Mouse (Mus musculus): ENCODE measurements around the gene Rgs5. TPM values are rescaled to one million over a fixed set of nuclear protein-coding genes. Genes with fewer than 3 reads are reported as not detected.

The Rgs5 gene
- total RNA-seq, 1 experiment = 0.76 TPM

GRCm38 (mm10) chr1:169644884-169645653 is 10.2 kb upstream of the Rgs5 start:
- TF ChIP-seq HCFC1 (IDR thresholded peaks at IDR 0.05; ENCODE audit: borderline replicate concordance, insufficient read depth, low read length) (no peak), ZC3H11A (IDR thresholded peaks at IDR 0.05; ENCODE audit: borderline replicate concordance, low read depth, low read length) (no peak), ZNF384 (IDR thresholded peaks at IDR 0.05; ENCODE audit: low read depth, low read length) (no peak), CHD2 (IDR thresholded peaks at IDR 0.05; ENCODE audit: low read depth, low read length) (no peak), MAFK (IDR thresholded peaks at IDR 0.05; ENCODE audit: insufficient read depth, low read depth, low read length) (no peak)
- no peaks in the 10 kb centered on the region for H3K4me1 ChIP-seq (ENCODE audit: control insufficient read depth in 2 of 2, insufficient read depth in 2 of 2, low read length in 2 of 2, poor library complexity in 1 of 2)
- in situ Hi-C loops (cut with MboI; ENCODE audit: low sequenced_read_pairs in 2 of 2, unreplicated experiment in 2 of 2) = no loop called here
- H3K9me3 ChIP-seq (ENCODE audit: control insufficient read depth, insufficient read depth, low read depth, low read length) = no peaks in the 10 kb centered on the region
- H3K27ac ChIP-seq (ENCODE audit: insufficient read depth, low read depth, low read length, poor library complexity, severe bottlenecking) = no peak overlapping the region
- no peak for DNase-seq (ENCODE audit: low read depth, low spot score)
- H3K9ac ChIP-seq (ENCODE audit: insufficient read depth, low read depth, low read length, poor library complexity, severe bottlenecking) = no peak overlapping the region
- H3K4me3 ChIP-seq (ENCODE audit: insufficient read depth in 1 of 2, low read depth in 1 of 2, low read length in 2 of 2, poor library complexity in 1 of 2, severe bottlenecking in 1 of 2) = no peak overlapping the region
- H3K36me3 ChIP-seq (ENCODE audit: control insufficient read depth, insufficient read depth, low read length, poor library complexity, severe bottlenecking) = no peaks in the 10 kb centered on the region

DNA sequence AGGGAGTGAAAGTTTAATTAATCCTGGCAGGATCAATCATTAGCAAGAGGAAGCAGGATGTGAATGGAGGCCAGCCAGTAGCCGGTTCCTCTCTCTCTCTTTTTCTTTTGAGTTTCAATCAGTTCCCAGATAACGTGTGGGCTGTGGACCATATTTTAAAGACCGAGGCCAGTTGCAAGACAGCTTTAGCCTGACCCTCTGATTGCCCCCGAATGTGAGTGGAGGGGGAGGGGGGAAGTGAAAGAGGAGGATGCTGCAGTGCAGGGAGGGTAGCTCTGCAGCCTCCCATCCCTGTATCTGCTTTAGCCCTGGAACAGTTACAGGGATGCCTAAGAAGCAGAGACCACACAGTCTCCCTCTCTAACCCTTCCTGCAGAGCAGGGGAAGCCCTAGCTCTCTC is 4.2 kb downstream of the Rgs5 start:
- in situ Hi-C loops (cut with MboI; ENCODE audit: low sequenced_read_pairs in 2 of 2, unreplicated experiment in 2 of 2) = loop anchor here in 1 of 2 experiments (25.0 kb wide), 1 partner anchor 253 kb away; no protein-coding TSS in a partner anchor
- DNase-seq (ENCODE audit: low read depth, low spot score) = no peak
- TF ChIP-seq MAFK (IDR thresholded peaks at IDR 0.05; ENCODE audit: insufficient read depth, low read depth, low read length) (no peak), ZNF384 (IDR thresholded peaks at IDR 0.05; ENCODE audit: low read depth, low read length) (no peak), HCFC1 (IDR thresholded peaks at IDR 0.05; ENCODE audit: borderline replicate concordance, insufficient read depth, low read length) (no peak), ZC3H11A (IDR thresholded peaks at IDR 0.05; ENCODE audit: borderline replicate concordance, low read depth, low read length) (no peak), CHD2 (IDR thresholded peaks at IDR 0.05; ENCODE audit: low read depth, low read length) (no peak)

DNA sequence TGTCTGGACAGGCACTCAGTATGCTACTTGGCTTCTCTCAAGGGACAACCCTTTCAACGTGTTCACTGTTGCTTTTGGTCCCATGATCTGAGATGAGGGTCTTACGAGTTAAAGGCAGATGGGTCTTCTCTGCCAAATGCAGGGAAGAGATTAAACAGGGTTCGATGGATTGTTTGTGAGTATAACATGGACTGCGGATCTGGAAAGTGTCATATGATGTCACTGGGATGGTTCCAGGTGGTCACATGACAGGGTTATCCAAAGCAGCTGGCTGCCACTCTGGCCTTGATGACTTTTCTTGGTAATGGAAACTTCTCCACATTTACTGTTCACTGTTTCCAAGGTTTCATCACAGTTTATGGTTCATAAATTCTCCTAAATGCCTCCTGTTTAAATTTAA is 12.0 kb downstream of the Rgs5 start:
- no peak overlapping the region for H3K4me3 ChIP-seq (ENCODE audit: insufficient read depth in 1 of 2, low read depth in 1 of 2, low read length in 2 of 2, poor library complexity in 1 of 2, severe bottlenecking in 1 of 2)
- no peak for TF ChIP-seq ZC3H11A (IDR thresholded peaks at IDR 0.05; ENCODE audit: borderline replicate concordance, low read depth, low read length)
- TF ChIP-seq HCFC1 (IDR thresholded peaks at IDR 0.05; ENCODE audit: borderline replicate concordance, insufficient read depth, low read length) = no peak
- TF ChIP-seq ZNF384 (IDR thresholded peaks at IDR 0.05; ENCODE audit: low read depth, low read length) = no peak
- TF ChIP-seq MAFK (IDR thresholded peaks at IDR 0.05; ENCODE audit: insufficient read depth, low read depth, low read length) = no peak
- no peak for TF ChIP-seq CHD2 (IDR thresholded peaks at IDR 0.05; ENCODE audit: low read depth, low read length)
- DNase-seq (ENCODE audit: low read depth, low spot score) = no peak
- no peaks in the 10 kb centered on the region for H3K4me1 ChIP-seq (ENCODE audit: control insufficient read depth in 2 of 2, insufficient read depth in 2 of 2, low read length in 2 of 2, poor library complexity in 1 of 2)
- H3K9ac ChIP-seq (ENCODE audit: insufficient read depth, low read depth, low read length, poor library complexity, severe bottlenecking) = no peak overlapping the region
- no peaks in the 10 kb centered on the region for H3K9me3 ChIP-seq (ENCODE audit: control insufficient read depth, insufficient read depth, low read depth, low read length)
- H3K27ac ChIP-seq (ENCODE audit: insufficient read depth, low read depth, low read length, poor library complexity, severe bottlenecking) = no peak overlapping the region
- H3K36me3 ChIP-seq (ENCODE audit: control insufficient read depth, insufficient read depth, low read length, poor library complexity, severe bottlenecking) = no peaks in the 10 kb centered on the region
- in situ Hi-C loops (cut with MboI; ENCODE audit: low sequenced_read_pairs in 2 of 2, unreplicated experiment in 2 of 2) = loop anchor here (10.0 to 25.0 kb wide), 2 partner anchors 245 to 257 kb away; partner anchors contain the start of gene Ccdc190 (in 1 of the 2)

More for the DNA sequence above, 4.2 kb downstream of the Rgs5 start:
- H3K4me3 ChIP-seq (ENCODE audit: insufficient read depth in 1 of 2, low read depth in 1 of 2, low read length in 2 of 2, poor library complexity in 1 of 2, severe bottlenecking in 1 of 2) = no peak overlapping the region
- no peak overlapping the region for H3K9ac ChIP-seq (ENCODE audit: insufficient read depth, low read depth, low read length, poor library complexity, severe bottlenecking)
- H3K27ac ChIP-seq (ENCODE audit: insufficient read depth, low read depth, low read length, poor library complexity, severe bottlenecking) = no peak overlapping the region
- H3K4me1 ChIP-seq (ENCODE audit: control insufficient read depth in 2 of 2, insufficient read depth in 2 of 2, low read length in 2 of 2, poor library complexity in 1 of 2) = 0 out of 4 replicates have a peak, but pooled peaks cover 0 to 2% of the 10 kb centered on the region in 2 experiments
- no peaks in the 10 kb centered on the region for H3K9me3 ChIP-seq (ENCODE audit: control insufficient read depth, insufficient read depth, low read depth, low read length)
- no peaks in the 10 kb centered on the region for H3K36me3 ChIP-seq (ENCODE audit: control insufficient read depth, insufficient read depth, low read length, poor library complexity, severe bottlenecking)

DNA sequence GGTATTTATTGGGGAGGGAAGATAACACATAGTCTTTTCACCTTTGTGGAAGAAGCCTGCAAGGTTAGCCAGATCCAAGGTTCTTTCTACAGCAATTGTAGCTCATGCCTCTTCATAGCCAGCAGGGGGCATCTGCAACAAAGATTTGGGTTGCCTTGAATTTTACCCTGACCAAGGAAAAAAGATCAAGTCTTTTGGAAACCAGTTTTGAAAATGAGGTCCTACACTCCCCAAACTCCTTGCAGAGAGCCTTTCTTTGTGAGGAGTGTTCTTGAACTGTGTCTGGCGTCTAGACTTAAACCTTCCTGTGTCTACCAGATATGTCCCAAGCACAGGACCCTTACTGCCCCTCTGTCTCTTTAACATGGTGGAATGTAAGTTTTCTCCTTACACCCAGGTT is 15.4 kb downstream of the Rgs5 start:
- TF ChIP-seq ZNF384 (IDR thresholded peaks at IDR 0.05; ENCODE audit: low read depth, low read length) (no peak), ZC3H11A (IDR thresholded peaks at IDR 0.05; ENCODE audit: borderline replicate concordance, low read depth, low read length) (peak; percentile 57; the same call in 1 of the 2 replicates)
- Histone ChIP-seq H3K4me3 (ENCODE audit: insufficient read depth in 1 of 2, low read depth in 1 of 2, low read length in 2 of 2, poor library complexity in 1 of 2, severe bottlenecking in 1 of 2) (no peak overlapping the region), H3K4me1 (ENCODE audit: control insufficient read depth in 2 of 2, insufficient read depth in 2 of 2, low read length in 2 of 2, poor library complexity in 1 of 2) (no peaks in the 10 kb centered on the region), H3K9ac (ENCODE audit: insufficient read depth, low read depth, low read length, poor library complexity, severe bottlenecking) (no peak overlapping the region), H3K27ac (ENCODE audit: insufficient read depth, low read depth, low read length, poor library complexity, severe bottlenecking) (no peak overlapping the region), H3K36me3 (ENCODE audit: control insufficient read depth, insufficient read depth, low read length, poor library complexity, severe bottlenecking) (no peaks in the 10 kb centered on the region), H3K9me3 (ENCODE audit: control insufficient read depth, insufficient read depth, low read depth, low read length) (no peaks in the 10 kb centered on the region)
- in situ Hi-C loops (cut with MboI; ENCODE audit: low sequenced_read_pairs in 2 of 2, unreplicated experiment in 2 of 2) = loop anchor here in 1 of 2 experiments (25.0 kb wide), 1 partner anchor 242 kb away; no protein-coding TSS in a partner anchor
- no peak for DNase-seq (ENCODE audit: low read depth, low spot score)

Data from ES-E14 (cell line).